Comparison of ENCODE assay signal across 12 mouse cellular contexts in genomic region chr17:79611545-79611944, GRCm38 (mm10). TPM values are rescaled to one million over a fixed set of nuclear protein-coding genes. Genes with fewer than 3 reads are reported as not detected.
A peak's percentile ranks its signal among the peaks of the same experiment; 100 is the strongest.
DNase-seq lines count a peak whose midpoint lies in the region; TF ChIP-seq lines count a peak whose summit lies in the region.
"Had no signal": no experiment of that assay in that cellular context is flagged by ENCODE, and none has a peak within 500 bp of the region (broad histone marks: within the 10 kb centered on the region; RNA-seq: fewer than 3 reads in every experiment).

Gene Rmdn2 (plus strand): TSS chr17:79611863.

- no peak for TF ChIP-seq POLR2A in embryonic fibroblast, embryonic 13.5 days (IDR thresholded peaks at IDR 0.05; ENCODE audit: low read depth, low read length)

- H3K9me3 ChIP-seq in forebrain, embryonic 10.5 days, result no peaks in the 10 kb centered on the region

- intact Hi-C loops in gastrocnemius, postnatal 14 days (cut with DNase I; ENCODE audit: low total_unique reads), result no loop called here
- intact Hi-C loops in left cerebral cortex, adult 2 months (cut with DNase I), result no loop called here

- no peaks in the 10 kb centered on the region for H3K36me3 ChIP-seq in forebrain, embryonic 10.5 days (replicated peaks)

- no peak for DNase-seq in gastrocnemius, adult 8-10 months (ENCODE audit: low spot score in 2 of 2)
- no peak for DNase-seq in gastrocnemius, postnatal 14 days
- DNase-seq in left cerebral cortex, adult 2 months (ENCODE audit: extremely low spot score in 1 of 2, low spot score in 2 of 2), result no peak
- DNase-seq in left cerebral cortex, adult 9 months (ENCODE audit: low spot score in 2 of 2), result no peak
- peak; percentile 71 to 90 for DNase-seq in adrenal gland, adult (ENCODE audit: inconsistent age in 2 of 2, low spot score in 1 of 2)
- no peak for DNase-seq in embryo, embryonic 10 days (ENCODE audit: low spot score)
- no peak for DNase-seq in forebrain, embryonic 10.5 days (ENCODE audit: extremely low spot score, low spot score)
- DNase-seq: kidney, postnatal 14 days; lung, postnatal 14 days; right cerebral cortex, postnatal 4 days; thymus, adult 2 months had no signal

- H3K4me1 ChIP-seq in embryonic fibroblast, embryonic 13.5 days (ENCODE audit: control insufficient read depth, insufficient read depth, low read length), result no peaks in the 10 kb centered on the region
- peaks cover 16% of the 10 kb centered on the region for H3K4me1 ChIP-seq in forebrain, embryonic 10.5 days

- H3K4me3 ChIP-seq in left cerebral cortex, adult 2 months, result no peak within 1 kb of the TSS
- no peak within 1 kb of the TSS for H3K4me3 ChIP-seq in embryonic fibroblast, embryonic 13.5 days (ENCODE audit: insufficient read depth, low read length)
- no peak within 1 kb of the TSS for H3K4me3 ChIP-seq in forebrain, embryonic 10.5 days

- 87% methylated on average over 4 of the region's 4 CpGs for WGBS in forebrain, embryonic 10.5 days

- no peak for TF ChIP-seq CTCF in left cerebral cortex, adult 2 months (IDR thresholded peaks at IDR 0.05)
- TF ChIP-seq CTCF in embryonic fibroblast, embryonic 13.5 days (IDR thresholded peaks at IDR 0.05; ENCODE audit: borderline replicate concordance, insufficient read depth, low read length), result no peak

- no peak within 1 kb of the TSS for H3K27ac ChIP-seq in left cerebral cortex, adult 2 months
- no peak within 1 kb of the TSS for H3K27ac ChIP-seq in embryonic fibroblast, embryonic 13.5 days (ENCODE audit: insufficient read depth, low read length)
- H3K27ac ChIP-seq in forebrain, embryonic 10.5 days, result no peak within 1 kb of the TSS

- no peaks in the 10 kb centered on the region for H3K27me3 ChIP-seq in forebrain, embryonic 10.5 days (ENCODE audit: poor library complexity, severe bottlenecking)

RNA-seq across cellular contexts. Expression of gene Rmdn2, which starts in this region (rescaled TPM):
- 10 to 100 TPM; 11.5 to 20.1 (median 13.2) TPM for total RNA-seq in gastrocnemius, adult 8-10 months (2022)
- 1 to 10 TPM; 6.7 to 6.9 TPM for total RNA-seq in gastrocnemius, postnatal 14 days (2021)
- total RNA-seq in left cerebral cortex, adult 2 months (2021), result 10 to 100 TPM; 10.9 to 12.4 TPM
- 12.0 and 13.9 TPM in 2 replicates for polyA plus RNA-seq in embryonic fibroblast, embryonic 13.5 days (2011; ENCODE audit: insufficient read length, low read depth, missing spikeins)
- polyA plus RNA-seq in forebrain, embryonic 10.5 days (2016; fragmentation: Nextera tagmentation; extraction: Ambion mirVana), result 3.9 and 5.7 TPM in 2 replicates

Comparison
In these comparisons a context has a peak if more than half of its experiments do, and no peak if none do; other contexts are left out.
1. DNase-seq: peak in adrenal gland, adult (2 of 2); none in gastrocnemius, adult 8-10 months (0 of 2), gastrocnemius, postnatal 14 days (single experiment), left cerebral cortex, adult 2 months (0 of 2), left cerebral cortex, adult 9 months (0 of 2), embryo, embryonic 10 days (single experiment) and forebrain, embryonic 10.5 days (single experiment).